Mouse (Mus musculus): ENCODE measurements at regions not wholly inside any gene's neighbourhood (a gene's known extent, or its start where the extent isn't known, plus 50 kb on each side); places are given as distances from the start of the nearest gene placed in this dataset.

- no peak overlapping the region for H3K27ac ChIP-seq
- H3K4me3 ChIP-seq (ENCODE audit: low read length) = no peak overlapping the region
- peaks cover 4% of the 10 kb centered on the region; the same call in 1 of the 2 replicates for H3K4me1 ChIP-seq (ENCODE audit: insufficient read depth, low read length)
- no peaks in the 10 kb centered on the region for H3K36me3 ChIP-seq (ENCODE audit: insufficient read depth, low read length)
- no peak for TF ChIP-seq CTCF (IDR thresholded peaks at IDR 0.05; ENCODE audit: low read depth)
- no peak overlapping the region for H3K9ac ChIP-seq (replicated peaks; ENCODE audit: low read length)
- DNase-seq (ENCODE audit: low spot score) (no peak), ATAC-seq (no peak)
- H3K9me3 ChIP-seq (ENCODE audit: low read length) = no peaks in the 10 kb centered on the region
- no peaks in the 10 kb centered on the region for H3K27me3 ChIP-seq (ENCODE audit: insufficient read depth, low read length)
- 66% methylated on average over 6 of the region's 6 CpGs for WGBS
- no peak overlapping the region for H3K4me2 ChIP-seq (ENCODE audit: low read depth, low read length)
Observed at GRCm38 (mm10) chr14:104642783-104643182, 120.3 kb upstream of the Rnf219 start.

GRCm38 (mm10) chr14:104639300-104639699 is 116.9 kb upstream of the Rnf219 start:
- Histone ChIP-seq H3K9ac (replicated peaks; ENCODE audit: low read length) (no peak overlapping the region), H3K4me2 (ENCODE audit: low read depth, low read length) (no peak overlapping the region), H3K36me3 (ENCODE audit: insufficient read depth, low read length) (no peaks in the 10 kb centered on the region), H3K4me1 (ENCODE audit: insufficient read depth, low read length) (no peaks in the 10 kb centered on the region), H3K27me3 (ENCODE audit: insufficient read depth, low read length) (no peaks in the 10 kb centered on the region), H3K4me3 (ENCODE audit: low read length) (no peak overlapping the region), H3K27ac (no peak overlapping the region), H3K9me3 (ENCODE audit: low read length) (no peaks in the 10 kb centered on the region)
- 73% methylated on average over 7 of the region's 7 CpGs for WGBS
- TF ChIP-seq CTCF (IDR thresholded peaks at IDR 0.05; ENCODE audit: low read depth) = no peak
- DNase-seq (ENCODE audit: low spot score) (no peak), ATAC-seq (no peak)

DNA sequence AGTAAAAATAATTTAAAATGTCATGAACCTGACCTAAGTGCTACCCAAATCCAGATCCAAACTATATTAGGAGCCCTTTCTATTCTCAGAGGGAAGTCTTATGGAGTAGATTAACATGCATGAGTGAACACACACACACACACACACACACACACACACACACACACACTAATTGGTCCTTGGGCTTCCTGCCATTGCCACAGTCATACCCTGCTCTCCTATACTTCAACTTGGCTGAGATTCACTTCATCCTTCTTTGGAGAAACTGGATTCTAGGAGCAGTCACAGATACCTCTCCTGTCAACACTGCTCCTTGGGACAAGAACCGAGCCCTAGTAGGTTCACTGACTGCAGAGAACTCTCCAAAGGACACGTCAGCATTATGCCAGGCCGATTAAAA is 89.0 kb upstream of the Rnf219 start:
- Histone ChIP-seq H3K4me3 (ENCODE audit: low read length) (no peak overlapping the region), H3K9ac (replicated peaks; ENCODE audit: low read length) (no peak overlapping the region), H3K27me3 (ENCODE audit: insufficient read depth, low read length) (no peaks in the 10 kb centered on the region), H3K9me3 (ENCODE audit: low read length) (no peaks in the 10 kb centered on the region), H3K27ac (no peak overlapping the region), H3K4me1 (ENCODE audit: insufficient read depth, low read length) (no peaks in the 10 kb centered on the region), H3K4me2 (ENCODE audit: low read depth, low read length) (no peak overlapping the region), H3K36me3 (ENCODE audit: insufficient read depth, low read length) (no peaks in the 10 kb centered on the region)
- DNase-seq (ENCODE audit: low spot score) (peak; percentile 12), ATAC-seq (no peak)
- WGBS = 70% methylated on average over 3 of the region's 3 CpGs
- TF ChIP-seq CTCF (IDR thresholded peaks at IDR 0.05; ENCODE audit: low read depth) = no peak

DNA sequence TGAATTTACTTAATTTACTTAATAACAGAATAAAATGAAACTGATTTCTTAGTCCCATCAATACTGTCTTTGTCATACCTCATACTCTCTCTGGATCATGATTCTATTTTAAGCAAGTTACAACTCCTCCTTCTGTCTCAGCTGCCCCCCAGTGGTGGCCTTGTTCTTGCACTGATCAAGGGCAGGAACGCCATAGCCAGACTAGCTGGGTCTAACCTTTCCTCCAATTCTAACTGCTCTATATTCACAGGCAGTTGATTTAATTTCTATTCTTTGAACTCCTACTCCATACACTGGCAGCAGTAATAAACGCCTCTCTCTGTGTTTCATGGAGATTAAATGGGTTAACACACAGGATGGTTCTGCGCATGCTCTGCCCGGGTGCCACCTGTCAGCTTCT is 87.9 kb upstream of the Rnf219 start:
- DNase-seq (ENCODE audit: low spot score) = no peak
- WGBS = 71% methylated on average over 4 of the region's 4 CpGs

DNA sequence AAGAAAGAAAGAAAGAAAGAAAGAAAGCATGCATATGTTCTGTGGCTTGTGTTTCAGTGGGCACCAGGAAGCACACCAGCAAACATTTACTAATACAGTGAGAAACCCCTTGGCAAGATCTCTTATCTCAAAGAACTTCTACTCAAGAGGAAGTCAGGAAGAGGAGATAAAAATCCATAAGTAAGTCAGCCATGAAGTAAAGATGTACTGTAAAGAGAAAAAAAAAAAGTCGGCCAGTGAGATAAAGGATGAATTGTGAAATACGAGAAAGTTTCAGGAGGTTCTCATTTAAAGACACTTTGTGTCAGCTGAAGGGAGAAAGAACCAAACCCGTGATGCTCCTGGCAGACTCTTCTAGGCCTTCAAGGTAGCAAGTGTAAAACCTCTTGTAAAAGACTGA is 72.4 kb upstream of the Rnf219 start:
- TF ChIP-seq CTCF (IDR thresholded peaks at IDR 0.05; ENCODE audit: low read depth) = no peak
- Histone ChIP-seq H3K4me3 (ENCODE audit: low read length) (no peak overlapping the region), H3K9me3 (ENCODE audit: low read length) (no peaks in the 10 kb centered on the region), H3K4me1 (ENCODE audit: insufficient read depth, low read length) (no peaks in the 10 kb centered on the region), H3K4me2 (ENCODE audit: low read depth, low read length) (no peak overlapping the region), H3K27ac (no peak overlapping the region), H3K9ac (replicated peaks; ENCODE audit: low read length) (no peak overlapping the region), H3K27me3 (ENCODE audit: insufficient read depth, low read length) (no peaks in the 10 kb centered on the region), H3K36me3 (ENCODE audit: insufficient read depth, low read length) (no peaks in the 10 kb centered on the region)
- DNase-seq (ENCODE audit: low spot score) = no peak
- ATAC-seq = no peak
- WGBS = 87% methylated on average over 3 of the region's 3 CpGs

More for the DNA sequence above, 87.9 kb upstream of the Rnf219 start:
- Histone ChIP-seq H3K4me3 (ENCODE audit: low read length) (no peak overlapping the region), H3K36me3 (ENCODE audit: insufficient read depth, low read length) (no peaks in the 10 kb centered on the region), H3K9me3 (ENCODE audit: low read length) (no peaks in the 10 kb centered on the region), H3K4me2 (ENCODE audit: low read depth, low read length) (no peak overlapping the region), H3K27me3 (ENCODE audit: insufficient read depth, low read length) (no peaks in the 10 kb centered on the region), H3K9ac (replicated peaks; ENCODE audit: low read length) (no peak overlapping the region), H3K4me1 (ENCODE audit: insufficient read depth, low read length) (no peaks in the 10 kb centered on the region), H3K27ac (no peak overlapping the region)
- TF ChIP-seq CTCF (IDR thresholded peaks at IDR 0.05; ENCODE audit: low read depth) = peak; percentile 47
- no peak for ATAC-seq

Data from hindbrain, postnatal 0 days (tissue).